Mouse (Mus musculus) lung, adult 2 months (tissue): Measurements from ENCODE around the gene Map6. TPM values are rescaled to one million over a fixed set of nuclear protein-coding genes. Genes with fewer than 3 reads are reported as not detected.

ENCODE experiments used
- DNase-seq: peaks from one replicate; pipeline ENCODE4 v3.0.0; 2022
- H3K4me1 ChIP-seq: fragments of 200-500 bp; 2 replicates; pipeline ENCODE4 v1.6.1; 2011; ENCODE audit warnings: low read length; ENCODE audit not compliant: control insufficient read depth, insufficient read depth
- H3K4me3 ChIP-seq: fragments of 200-500 bp; replicated peaks from 2 replicates; pipeline ENCODE3; 2011; ENCODE audit warnings: low read depth, mild to moderate bottlenecking, control low read depth, low read length; ENCODE audit errors: extremely low read depth
- CTCF ChIP-seq: fragments of 200-500 bp; IDR thresholded peaks from 2 replicates; pipeline ENCODE4 v1.5.1; 2011; ENCODE audit warnings: mild to moderate bottlenecking, low read length, control low read depth; ENCODE audit not compliant: insufficient read depth
- POLR2A ChIP-seq: fragments of 200-500 bp; IDR thresholded peaks from 2 replicates; pipeline ENCODE4 v1.6.1; 2011; ENCODE audit warnings: low read depth, mild to moderate bottlenecking, control low read depth, low read length, borderline replicate concordance; ENCODE audit errors: extremely low read depth
- WGBS: fragments of 180-500 bp; shearing (Covaris S2); methylation state at CpG from one replicate; pipeline ENCODE4 v1.1.7; 2018; 5-methylcytosine and 5-hydroxymethylcytosine counted together
- polyA plus RNA-seq: library from polyadenylated mRNA; depleted of rRNA; stranded (reverse); fragments of >200 nt; gene quantifications from 2 replicates; pipeline ENCODE4 v1.2.3, GENCODE M21; 2012

Gene Map6
- polyA plus RNA-seq, 1 experiment, result 25.4 TPM

- no peak for DNase-seq
- H3K4me1 ChIP-seq, result no peaks in the 10 kb centered on the region
- WGBS, result 55% methylated on average over 14 of the region's 14 CpGs
- TF ChIP-seq POLR2A (no peak), CTCF (no peak)
- no peak overlapping the region for H3K4me3 ChIP-seq
Observed at GRCm38 (mm10) chr7:99320524-99320923, 53.3 kb downstream of the Map6 start.

GRCm38 (mm10) chr7:99322691-99323320 is 55.6 kb downstream of the Map6 start:
- Histone ChIP-seq H3K4me3 (no peak overlapping the region), H3K4me1 (no peaks in the 10 kb centered on the region)
- WGBS, result 82% methylated on average over 6 of the region's 6 CpGs
- DNase-seq, result no peak
- no peak for TF ChIP-seq POLR2A
- no peak for TF ChIP-seq CTCF

GRCm38 (mm10) chr7:99323321-99323700 is 56.1 kb downstream of the Map6 start:
- H3K4me1 ChIP-seq, result no peaks in the 10 kb centered on the region
- no peak overlapping the region for H3K4me3 ChIP-seq
- TF ChIP-seq POLR2A, result no peak
- TF ChIP-seq CTCF, result no peak
- no peak for DNase-seq
- 67% methylated on average over 9 of the region's 9 CpGs for whole genome bisulfite sequencing

- DNase-seq, result no peak
- WGBS, result 49% methylated on average over 10 of the region's 10 CpGs
- no peaks in the 10 kb centered on the region for H3K4me1 ChIP-seq
- TF ChIP-seq CTCF (no peak), POLR2A (no peak)
- H3K4me3 ChIP-seq, result no peak overlapping the region
Observed at GRCm38 (mm10) chr7:99324810-99325209, 57.6 kb downstream of the Map6 start.

GRCm38 (mm10) chr7:99326128-99326527 is 58.9 kb downstream of the Map6 start:
- no peak overlapping the region for H3K4me3 ChIP-seq
- H3K4me1 ChIP-seq, result no peaks in the 10 kb centered on the region
- TF ChIP-seq POLR2A, result no peak
- DNase-seq, result no peak
- 64% methylated on average over 6 of the region's 6 CpGs for WGBS

- Histone ChIP-seq H3K4me1 (no peaks in the 10 kb centered on the region), H3K4me3 (no peak overlapping the region)
- WGBS, result 68% methylated on average over 4 of the region's 4 CpGs
- no peak for TF ChIP-seq CTCF
- no peak for TF ChIP-seq POLR2A
- no peak for DNase-seq
Observed at GRCm38 (mm10) chr7:99328847-99329246, 61.6 kb downstream of the Map6 start.

GRCm38 (mm10) chr7:99330012-99330411 is 62.8 kb downstream of the Map6 start:
- no peak overlapping the region for H3K4me3 ChIP-seq
- DNase-seq, result no peak
- no peak for TF ChIP-seq POLR2A
- no peaks in the 10 kb centered on the region for H3K4me1 ChIP-seq
- 83% methylated on average over 5 of the region's 5 CpGs for WGBS

GRCm38 (mm10) chr7:99332774-99333480 is 65.7 kb downstream of the Map6 start:
- Histone ChIP-seq H3K4me1 (no peaks in the 10 kb centered on the region), H3K4me3 (no peak overlapping the region)
- peak; percentile 94 for TF ChIP-seq CTCF
- no peak for TF ChIP-seq POLR2A
- 42% methylated on average over 12 of the region's 12 CpGs for WGBS
- DNase-seq, result peak; percentile 88

GRCm38 (mm10) chr7:99340736-99341135 is 73.5 kb downstream of the Map6 start:
- TF ChIP-seq CTCF (no peak), POLR2A (no peak)
- 78% methylated on average over 8 of the region's 8 CpGs for WGBS
- DNase-seq, result no peak
- no peak overlapping the region for H3K4me3 ChIP-seq
- H3K4me1 ChIP-seq, result no peaks in the 10 kb centered on the region

GRCm38 (mm10) chr7:99343577-99343976 is 76.3 kb downstream of the Map6 start:
- no peak for TF ChIP-seq CTCF
- H3K4me3 ChIP-seq, result no peak overlapping the region
- 75% methylated on average over 4 of the region's 4 CpGs for WGBS
- no peaks in the 10 kb centered on the region for H3K4me1 ChIP-seq
- no peak for DNase-seq
